Mouse (Mus musculus) ES-E14 (cell line): ENCODE measurements around the gene Hamp2.

ENCODE experiments used
- MAFK ChIP-seq: IDR thresholded peaks from 2 replicates; pipeline ENCODE4 v1.6.1; 2014; ENCODE audit warnings: mild to moderate bottlenecking, low read depth, low read length, inconsistent platforms; ENCODE audit not compliant: insufficient read depth
- ZC3H11A ChIP-seq: IDR thresholded peaks from 2 replicates; pipeline ENCODE4 v1.6.1; 2012; ENCODE audit warnings: low read depth, mild to moderate bottlenecking, inconsistent platforms, low read length, borderline replicate concordance
- ZNF384 ChIP-seq: IDR thresholded peaks from 2 replicates; pipeline ENCODE4 v1.6.1; 2012; ENCODE audit warnings: low read depth, low read length, inconsistent platforms

- TF ChIP-seq ZNF384 (no peak), ZC3H11A (no peak), MAFK (no peak)
Observed at GRCm38 (mm10) chr7:30878950-30879349, 45.5 kb downstream of the Hamp2 start.
